Mouse (Mus musculus) erythroblast, embryonic 14.5 days (primary cell): Measurements from ENCODE around the gene Pycr2.

Source experiments
- GATA1 ChIP-seq: IDR thresholded peaks from 2 replicates; pipeline ENCODE4 v1.6.1; 2012; ENCODE audit warnings: low read length, inconsistent platforms, mixed read lengths
- TAL1 ChIP-seq: IDR thresholded peaks from 3 replicates; pipeline ENCODE4 v1.6.1; 2012; ENCODE audit warnings: low read length, inconsistent platforms, mixed read lengths

GRCm38 (mm10) chr1:180956401-180956800 is 52.3 kb downstream of the Pycr2 start:
- TF ChIP-seq GATA1 = no peak
- no peak for TF ChIP-seq TAL1
